Mouse (Mus musculus) v-Abl transformed pro-B cells (cell line): ENCODE measurements around the gene Lhx6.
"Not testable (repeated sequence)": the region's sequence is repeated elsewhere in the genome, so short reads cannot be mapped to it uniquely, and the experiment has no call there.

Experiments used
- in situ Hi-C, 2 experiments: fragments of 400-800 bp; cut with MboI; formaldehyde crosslinking; loops; one replicate each; pipeline ENCODE4 v1.15.1; 2025; ENCODE audit not compliant: unreplicated experiment in 2 of 2

Gene Lhx6

DNA sequence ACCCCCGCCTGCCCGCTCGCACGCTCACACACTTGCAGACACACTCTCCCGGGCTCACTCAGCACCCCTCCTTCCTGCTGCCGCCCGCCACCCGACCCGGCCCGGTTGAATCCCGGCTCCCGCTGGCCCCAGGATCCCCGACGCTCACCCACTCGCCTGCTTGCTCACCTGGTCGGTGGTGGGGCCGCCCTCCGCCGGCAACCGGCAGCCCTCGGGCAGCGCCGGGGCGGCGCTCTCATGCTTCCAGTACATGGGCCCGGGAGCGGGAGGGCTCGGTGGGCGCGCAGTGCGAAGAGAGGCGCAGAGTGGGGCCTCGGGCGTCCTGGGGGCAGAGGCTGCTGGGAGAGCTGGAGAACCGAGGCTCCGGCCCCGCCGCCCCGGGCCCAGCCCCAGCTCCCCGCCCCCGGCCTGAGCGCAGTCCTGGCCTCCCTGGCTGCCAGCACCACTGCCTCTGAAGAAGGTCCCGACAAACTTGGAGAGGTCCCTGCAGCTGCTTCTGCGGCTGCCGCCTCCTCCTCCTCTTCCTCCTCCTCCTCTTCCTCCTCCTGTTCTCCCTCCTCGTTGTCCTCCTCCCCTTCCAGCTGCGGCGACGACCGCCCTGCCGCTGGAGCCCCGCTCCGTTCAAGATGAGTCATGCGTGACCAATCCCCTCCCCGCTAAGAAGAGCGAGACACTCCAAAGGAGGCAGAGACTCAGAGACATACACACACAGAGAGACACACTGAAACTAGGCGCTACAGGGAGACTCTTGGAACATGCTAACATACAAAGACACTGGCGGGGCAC lies at the start of gene Lhx6:
TSS of gene Lhx6 (minus strand) at position 453 of the 786 bp plus-strand sequence.
- in situ Hi-C loops: no loop called here

- in situ Hi-C loops: not testable (repeated sequence)
Observed at GRCm38 (mm10) chr2:36152401-36152800, 47.2 kb upstream of the Lhx6 start.

- in situ Hi-C loops: no loop called here
Observed at GRCm38 (mm10) chr2:36148876-36149365, 43.7 kb upstream of the Lhx6 start.

DNA sequence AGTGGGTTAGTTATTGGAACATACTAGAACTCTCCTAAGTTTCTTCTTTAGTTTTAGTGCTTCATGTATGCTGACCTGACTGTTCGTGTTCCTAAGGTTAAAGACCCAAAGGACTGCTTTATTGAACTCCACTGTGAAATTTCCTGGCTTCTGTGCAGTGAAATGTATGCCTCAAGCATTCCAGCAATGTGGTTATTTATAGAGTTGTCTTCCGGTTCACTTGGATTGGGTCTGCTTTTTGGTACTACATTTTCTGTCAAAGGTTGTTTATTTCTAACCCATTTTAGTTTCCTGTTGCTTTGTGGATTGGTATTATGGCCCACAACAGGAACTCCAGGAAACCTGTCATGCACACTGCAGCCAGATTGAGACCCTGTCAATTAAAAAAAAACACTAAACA lies 33.9 kb upstream of the Lhx6 start:
- in situ Hi-C loops: no loop called here

- in situ Hi-C loops: no loop called here
Observed at GRCm38 (mm10) chr2:36136300-36136941, 31.2 kb upstream of the Lhx6 start, which contains the start of the genes Mrrf and Rbm18. TSS of gene Mrrf (plus strand) at chr2:36136389. TSS of gene Rbm18 (minus strand) at chr2:36136773.

DNA sequence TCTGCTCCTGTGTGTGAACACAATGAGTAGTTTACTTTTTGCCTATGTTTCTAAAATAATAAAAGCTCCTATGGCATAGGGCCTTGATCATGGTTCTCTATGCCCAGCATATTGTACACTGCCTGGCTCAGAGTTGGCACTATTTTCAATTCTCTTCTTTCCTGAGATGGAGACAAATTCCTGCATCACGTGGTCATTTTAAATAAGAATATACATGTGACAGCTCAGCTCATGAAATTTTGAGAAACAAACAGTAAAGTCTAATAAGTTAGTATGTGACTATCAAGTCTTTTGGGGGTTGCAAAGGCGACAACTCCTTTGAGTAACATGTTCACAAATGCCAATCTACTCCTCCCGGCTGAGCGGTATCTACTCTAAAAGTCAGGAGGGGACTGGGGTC lies 30.7 kb upstream of the Lhx6 start:
- in situ Hi-C loops: no loop called here

DNA sequence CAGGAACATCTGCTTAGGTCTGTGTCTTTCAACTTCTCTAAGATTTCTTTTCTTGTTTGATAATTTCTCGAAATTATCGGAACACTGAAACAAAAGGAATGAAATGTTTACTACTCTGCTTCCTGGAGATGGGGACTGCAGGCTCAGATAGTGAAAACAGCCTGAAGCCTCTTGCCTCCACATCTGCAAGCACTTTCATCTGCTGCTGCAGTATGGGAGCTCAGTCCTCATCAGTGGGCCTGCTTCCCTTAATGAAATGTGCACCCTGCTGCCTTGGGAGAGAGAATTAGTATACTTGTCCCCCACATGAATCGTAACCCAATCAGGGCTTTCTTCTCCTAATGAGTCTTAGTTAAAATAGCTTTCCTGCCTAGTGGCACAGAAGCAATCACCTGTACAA lies 23.8 kb upstream of the Lhx6 start:
- in situ Hi-C loops: no loop called here

GRCm38 (mm10) chr2:36127973-36128372 lies 22.8 kb upstream of the Lhx6 start:
- in situ Hi-C loops: no loop called here

DNA sequence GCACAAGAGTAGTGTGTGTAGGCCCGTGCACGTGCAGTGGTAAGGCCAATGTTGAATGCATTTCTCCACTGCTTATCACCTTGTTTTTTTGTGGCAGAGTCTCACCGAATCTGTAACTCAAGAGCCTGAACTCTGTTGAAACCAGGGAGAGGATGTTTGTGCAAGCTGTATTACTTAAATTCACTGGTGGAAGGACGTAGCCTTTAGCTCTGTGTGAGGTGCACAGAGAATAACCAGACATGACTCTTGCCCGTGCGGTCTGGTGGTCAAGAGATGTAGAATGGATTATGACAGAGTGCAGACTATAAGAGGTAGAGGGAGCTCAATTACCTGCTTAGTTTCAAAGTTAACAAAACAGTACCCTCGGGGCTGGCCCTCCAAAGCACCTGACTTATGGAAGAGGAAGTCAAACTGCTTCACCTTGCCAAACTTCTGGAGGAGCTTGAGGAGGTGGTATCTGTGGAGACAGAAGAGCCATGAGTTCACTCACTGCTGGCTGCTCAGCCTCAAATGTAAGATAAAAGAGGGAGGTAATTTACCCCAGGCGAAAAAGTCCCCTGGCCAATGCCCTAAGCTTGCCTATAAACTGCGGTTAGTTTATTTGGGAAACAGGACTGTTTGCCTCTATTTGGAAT lies 21.7 kb upstream of the Lhx6 start:
- in situ Hi-C loops: no loop called here

DNA sequence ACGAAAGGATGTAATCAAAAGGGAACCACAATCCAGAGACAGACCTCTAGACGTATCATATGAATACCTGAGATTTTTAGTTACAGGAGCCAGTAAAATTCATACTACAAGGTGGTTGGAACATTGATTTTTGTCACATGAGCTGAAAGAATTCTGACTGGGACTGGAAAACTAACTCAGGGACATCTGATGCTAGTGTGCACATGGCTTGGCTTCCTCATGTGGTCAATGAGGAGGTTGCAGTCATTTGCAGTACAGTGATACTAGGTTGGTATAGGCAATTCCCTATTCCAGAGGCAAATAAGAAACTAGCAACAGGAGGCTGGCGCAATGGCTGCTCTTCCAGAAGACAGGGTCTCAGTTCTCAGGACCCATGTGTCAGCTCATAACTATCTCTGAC lies 7.4 kb upstream of the Lhx6 start:
- in situ Hi-C loops: no loop called here

- in situ Hi-C loops: no loop called here
Observed at GRCm38 (mm10) chr2:36108615-36109014, 3.4 kb upstream of the Lhx6 start.

DNA sequence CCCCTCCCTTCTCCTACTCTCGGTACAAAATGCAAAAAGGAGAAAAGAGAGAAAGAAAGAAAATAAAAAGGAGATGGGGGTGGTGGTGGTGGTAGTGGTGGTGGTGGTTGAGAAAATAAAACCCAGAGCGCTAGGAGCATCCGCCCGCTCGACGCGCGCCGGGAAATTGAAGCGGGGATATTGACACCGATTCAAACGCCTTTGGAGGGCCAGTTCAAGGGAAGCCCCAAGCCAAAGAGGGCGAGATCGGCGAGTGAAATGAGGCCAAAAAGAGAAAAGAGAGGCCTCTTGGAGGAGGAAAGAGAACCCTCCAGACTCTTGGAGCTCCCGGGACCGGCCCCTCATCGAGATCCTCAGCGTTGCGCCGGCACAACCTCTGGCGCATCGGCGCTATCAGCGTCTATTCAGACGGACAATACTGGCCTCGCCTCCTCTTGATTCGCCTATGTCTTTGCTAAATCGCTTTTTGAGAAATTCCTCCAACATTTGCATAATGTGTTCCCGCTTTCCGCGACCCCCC lies 712 bp downstream of the Lhx6 start:
- in situ Hi-C loops: no loop called here

- in situ Hi-C loops: no loop called here
Observed at GRCm38 (mm10) chr2:36103555-36104367, 1.4 kb downstream of the Lhx6 start.

- in situ Hi-C loops: no loop called here
Observed at GRCm38 (mm10) chr2:36103069-36103554, 2.1 kb downstream of the Lhx6 start.

- in situ Hi-C loops: no loop called here
Observed at GRCm38 (mm10) chr2:36102559-36102946, 2.7 kb downstream of the Lhx6 start.

- in situ Hi-C loops: no loop called here
Observed at GRCm38 (mm10) chr2:36101866-36102558, 3.2 kb downstream of the Lhx6 start.

- in situ Hi-C loops: no loop called here
Observed at GRCm38 (mm10) chr2:36099739-36100138, 5.5 kb downstream of the Lhx6 start.

DNA sequence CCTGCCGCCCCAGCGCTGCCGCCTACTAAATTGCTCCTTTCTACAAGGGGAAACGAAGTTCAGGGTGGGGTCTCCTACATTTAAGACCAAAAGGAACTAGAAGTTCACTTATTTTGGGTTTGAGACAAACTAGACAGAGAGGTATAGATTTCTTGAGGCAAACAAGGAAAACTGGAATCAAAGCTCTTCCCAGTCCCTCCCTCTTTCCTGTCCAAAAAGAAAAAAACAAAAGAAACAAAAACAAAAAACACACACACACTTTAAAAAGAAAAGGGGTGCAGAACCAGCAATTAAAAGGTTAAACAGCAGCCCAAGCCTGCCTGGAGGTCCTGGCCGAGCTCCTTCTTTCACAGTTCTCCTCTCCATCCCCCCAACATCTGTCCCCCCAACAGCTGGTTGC lies 7.2 kb downstream of the Lhx6 start:
- in situ Hi-C loops: no loop called here

- in situ Hi-C loops: no loop called here
Observed at GRCm38 (mm10) chr2:36097129-36097815, 7.9 kb downstream of the Lhx6 start.
